Mouse (Mus musculus): ENCODE data around the gene Eif4g1. TPM values are rescaled to one million over a fixed set of nuclear protein-coding genes. Genes with fewer than 3 reads are reported as not detected.

Gene Eif4g1
- total and polyA plus RNA-seq, 3 experiments, result 403 to 519 (median 473) TPM

- Histone ChIP-seq H3K79me2 (replicated peaks; ENCODE audit: control insufficient read depth, extremely low read depth, insufficient read depth, poor library complexity, severe bottlenecking) (peaks cover 10% of the 10 kb centered on the region), H3K4me2 (ENCODE audit: insufficient read depth, low read depth, poor library complexity, severe bottlenecking) (peak overlapping the region; percentile 98), H3K36me3 (replicated peaks in 1 of 2; ENCODE audit: control insufficient read depth in 1 of 2, insufficient read depth in 1 of 2, low read length in 1 of 2) (peaks cover 9 to 24% of the 10 kb centered on the region in 2 experiments), H3K4me3 (replicated peaks in 1 of 3; ENCODE audit: low read depth in 2 of 3, low read length in 2 of 3, poor library complexity in 1 of 3) (peak overlapping the region; percentile 59 to 88 (median 65)), H3K9me3 (replicated peaks; ENCODE audit: low read length) (no peaks in the 10 kb centered on the region), H3K9ac (ENCODE audit: insufficient read depth, low read depth) (peak overlapping the region; percentile 76), H3K27me3 (replicated peaks) (peaks cover 11% of the 10 kb centered on the region), H3K4me1 (ENCODE audit: control insufficient read depth in 1 of 2, insufficient read depth in 2 of 2) (peaks cover 7 to 27% of the 10 kb centered on the region in 2 experiments; a peak in 3 of 4 replicates), H3K27ac (ENCODE audit: insufficient read depth, low read depth) (peak overlapping the region; percentile 19; the same call in 1 of the 2 replicates)
- peak; percentile 48; the same call in 1 of the 2 replicates for TF ChIP-seq NRF1 (IDR thresholded peaks at IDR 0.05; ENCODE audit: low read depth, low read length)
- TF ChIP-seq TCF12 (IDR thresholded peaks at IDR 0.05; ENCODE audit: low read depth, low read length), result peak; percentile 60
- peak in 1 of 2 experiments; percentile 17; a peak in 1 of 4 replicates for TF ChIP-seq CTCF (conservative IDR thresholded peaks at IDR 0.05 in 1 of 2, IDR thresholded peaks at IDR 0.05 in 1 of 2; ENCODE audit: low read depth in 2 of 2, low read length in 2 of 2)
- peak; percentile 98 for TF ChIP-seq MXI1 (IDR thresholded peaks at IDR 0.05; ENCODE audit: low read depth, low read length)
- no peak for TF ChIP-seq JUND (conservative IDR thresholded peaks at IDR 0.05; ENCODE audit: low read depth, low read length)
- peak; percentile 69 for TF ChIP-seq SIN3A (IDR thresholded peaks at IDR 0.05; ENCODE audit: low read length)
- no peak for TF ChIP-seq MAX (IDR thresholded peaks at IDR 0.05; ENCODE audit: low read length)
- TF ChIP-seq BHLHE40 (IDR thresholded peaks at IDR 0.05; ENCODE audit: low read depth, low read length), result peak; percentile 87
- TF ChIP-seq IRF4 (IDR thresholded peaks at IDR 0.05; ENCODE audit: low read depth, low read length), result peak; percentile 34; the same call in 1 of the 2 replicates
- 0 out of 2 replicates have a peak, but pooled peaks have one; percentile 24 for TF ChIP-seq CHD2 (IDR thresholded peaks at IDR 0.05; ENCODE audit: low read length)
- peak; percentile 6; the same call in 1 of the 2 replicates for TF ChIP-seq UBTF (IDR thresholded peaks at IDR 0.05; ENCODE audit: low read depth, low read length)
- TF ChIP-seq ZMIZ1 (IDR thresholded peaks at IDR 0.05; ENCODE audit: low read depth, low read length), result peak; percentile 61; the same call in 1 of the 2 replicates
- peak; percentile 32; the same call in 1 of the 2 replicates for TF ChIP-seq MAZ (IDR thresholded peaks at IDR 0.05; ENCODE audit: low read depth, low read length)
- TF ChIP-seq ELF1 (IDR thresholded peaks at IDR 0.05; ENCODE audit: low read depth, low read length), result no peak
- TF ChIP-seq ZNF384 (IDR thresholded peaks at IDR 0.05; ENCODE audit: low read depth, low read length), result no peak
- peak; percentile 61; the same call in 1 of the 2 replicates for TF ChIP-seq POLR2A (IDR thresholded peaks at IDR 0.05; ENCODE audit: low read depth, low read length)
- dilution Hi-C loops (cut with MboI; ENCODE audit: extremely low pct_ligation_motif_present, extremely low pct_unique_long_range_greater_than_20kb, low sequenced_read_pairs), result no loop called here
- in situ Hi-C loops (cut with MboI; ENCODE audit: low pct_ligation_motif_present, low pct_unique_long_range_greater_than_20kb, low sequenced_read_pairs), result loop anchor here (5.0 to 10.0 kb wide), 2 partner anchors 46 to 179 kb away; no protein-coding TSS in a partner anchor
- peak; percentile 48 for DNase-seq (ENCODE audit: extremely low read depth)
Measured at GRCm38 (mm10) chr16:20715976-20716840, 48.1 kb downstream of the Eif4g1 start.

- peak overlapping the region; percentile 49 to 88 (median 59) for H3K4me3 ChIP-seq (replicated peaks in 1 of 3; ENCODE audit: low read depth in 2 of 3, low read length in 2 of 3, poor library complexity in 1 of 3)
Measured at GRCm38 (mm10) chr16:20716841-20717180, 48.7 kb downstream of the Eif4g1 start.

More at GRCm38 (mm10) chr16:20716841-20717180, 48.7 kb downstream of the Eif4g1 start:
- H3K4me1 ChIP-seq (ENCODE audit: control insufficient read depth in 1 of 2, insufficient read depth in 2 of 2), result peaks cover 7 to 27% of the 10 kb centered on the region in 2 experiments; a peak in 3 of 4 replicates
- H3K27ac ChIP-seq (ENCODE audit: insufficient read depth, low read depth), result peak overlapping the region; percentile 19
- in situ Hi-C loops (cut with MboI; ENCODE audit: low pct_ligation_motif_present, low pct_unique_long_range_greater_than_20kb, low sequenced_read_pairs), result loop anchor here (5.0 to 10.0 kb wide), 2 partner anchors 45 to 178 kb away; no protein-coding TSS in a partner anchor
- dilution Hi-C loops (cut with MboI; ENCODE audit: extremely low pct_ligation_motif_present, extremely low pct_unique_long_range_greater_than_20kb, low sequenced_read_pairs), result no loop called here
- peak overlapping the region; percentile 98 for H3K4me2 ChIP-seq (ENCODE audit: insufficient read depth, low read depth, poor library complexity, severe bottlenecking)
- H3K36me3 ChIP-seq (replicated peaks in 1 of 2; ENCODE audit: control insufficient read depth in 1 of 2, insufficient read depth in 1 of 2, low read length in 1 of 2), result peaks cover 14 to 30% of the 10 kb centered on the region in 2 experiments
- peaks cover 11% of the 10 kb centered on the region for H3K27me3 ChIP-seq (replicated peaks)
- TF ChIP-seq CTCF (conservative IDR thresholded peaks at IDR 0.05 in 1 of 2, IDR thresholded peaks at IDR 0.05 in 1 of 2; ENCODE audit: low read depth in 2 of 2, low read length in 2 of 2) (peak in 1 of 2 experiments; percentile 39; a peak in 2 of 4 replicates), SMC3 (IDR thresholded peaks at IDR 0.05; ENCODE audit: low read depth, low read length) (0 out of 2 replicates have a peak, but pooled peaks have one; percentile 2), IRF4 (IDR thresholded peaks at IDR 0.05; ENCODE audit: low read depth, low read length) (0 out of 2 replicates have a peak, but pooled peaks have one; percentile 23), BHLHE40 (IDR thresholded peaks at IDR 0.05; ENCODE audit: low read depth, low read length) (no peak), TCF12 (IDR thresholded peaks at IDR 0.05; ENCODE audit: low read depth, low read length) (0 out of 2 replicates have a peak, but pooled peaks have one; percentile 27)
- H3K9ac ChIP-seq (ENCODE audit: insufficient read depth, low read depth), result peak overlapping the region; percentile 36; the same call in 1 of the 2 replicates
- no peaks in the 10 kb centered on the region for H3K9me3 ChIP-seq (replicated peaks; ENCODE audit: low read length)
- H3K79me2 ChIP-seq (replicated peaks; ENCODE audit: control insufficient read depth, extremely low read depth, insufficient read depth, poor library complexity, severe bottlenecking), result peaks cover 10% of the 10 kb centered on the region
- no peak for DNase-seq (ENCODE audit: extremely low read depth)

All from CH12.LX (cell line).